Mouse (Mus musculus) erythroblast, embryonic 14.5 days (primary cell): ENCODE results near the gene Tcp10a.
"Not testable (repeated sequence)": the region's sequence is repeated elsewhere in the genome, so short reads cannot be mapped to it uniquely, and the experiment has no call there.

Experiments
- GATA1 ChIP-seq: IDR thresholded peaks from 2 replicates; pipeline ENCODE4 v1.6.1; 2012; ENCODE audit warnings: low read length, inconsistent platforms, mixed read lengths
- TAL1 ChIP-seq: IDR thresholded peaks from 3 replicates; pipeline ENCODE4 v1.6.1; 2012; ENCODE audit warnings: low read length, inconsistent platforms, mixed read lengths

GRCm38 (mm10) chr17:7386016-7386415 lies 61.6 kb downstream of the Tcp10a start:
- not testable (repeated sequence) for TF ChIP-seq GATA1, TAL1
